Mouse (Mus musculus): ENCODE data around the gene Gm28374. TPM values are rescaled to one million over a fixed set of nuclear protein-coding genes. Genes with fewer than 3 reads are reported as not detected.
A peak's percentile ranks its signal among the peaks of the same experiment; 100 is the strongest.

Gene Gm28374
- total and polyA plus RNA-seq, 2 experiments: 0.20 to 0.46 TPM

- DNase-seq (ENCODE audit: extremely low read depth, low read depth, low spot score): no peak
- Histone ChIP-seq H3K36me3 (ENCODE audit: control insufficient read depth, insufficient read depth, low read length) (peaks cover 52% of the 10 kb centered on the region), H3K27me3 (ENCODE audit: control insufficient read depth, insufficient read depth, low read length) (no peaks in the 10 kb centered on the region), H3K4me3 (ENCODE audit: insufficient read depth, low read depth, low read length) (no peak overlapping the region), H3K27ac (replicated peaks; ENCODE audit: insufficient read depth, low read depth, low read length) (no peak overlapping the region), H3K4me1 (ENCODE audit: control insufficient read depth, insufficient read depth, low read length) (peaks cover 23% of the 10 kb centered on the region), H3K79me2 (ENCODE audit: control insufficient read depth, insufficient read depth, low read length) (peaks cover 18% of the 10 kb centered on the region; the same call in 1 of the 2 replicates), H3K9ac (ENCODE audit: low read depth, low read length) (no peak overlapping the region)
- WGBS: 72% methylated on average over 7 of the region's 7 CpGs
- no peak for TF ChIP-seq POLR2A (IDR thresholded peaks at IDR 0.05; ENCODE audit: extremely low read depth, insufficient read depth, low read length)
- TF ChIP-seq CTCF (IDR thresholded peaks at IDR 0.05; ENCODE audit: low read depth, low read length): no peak
Measured at GRCm38 (mm10) chr19:6052516-6052915, 29.5 kb downstream of the Gm28374 start.

- H3K4me3 ChIP-seq (ENCODE audit: insufficient read depth, low read depth, low read length): no peak overlapping the region
- no peak overlapping the region for H3K27ac ChIP-seq (replicated peaks; ENCODE audit: insufficient read depth, low read depth, low read length)
- no peaks in the 10 kb centered on the region for H3K27me3 ChIP-seq (ENCODE audit: control insufficient read depth, insufficient read depth, low read length)
- DNase-seq (ENCODE audit: extremely low read depth, low read depth, low spot score): no peak
- peaks cover 40% of the 10 kb centered on the region for H3K36me3 ChIP-seq (ENCODE audit: control insufficient read depth, insufficient read depth, low read length)
- WGBS: 79% methylated on average over 11 of the region's 11 CpGs
- H3K79me2 ChIP-seq (ENCODE audit: control insufficient read depth, insufficient read depth, low read length): peaks cover 25% of the 10 kb centered on the region; the same call in 1 of the 2 replicates
- H3K9ac ChIP-seq (ENCODE audit: low read depth, low read length): no peak overlapping the region
- TF ChIP-seq CTCF (IDR thresholded peaks at IDR 0.05; ENCODE audit: low read depth, low read length): no peak
- peaks cover 22% of the 10 kb centered on the region for H3K4me1 ChIP-seq (ENCODE audit: control insufficient read depth, insufficient read depth, low read length)
Measured at GRCm38 (mm10) chr19:6048681-6049410, 33.2 kb downstream of the Gm28374 start.

- H3K27me3 ChIP-seq (ENCODE audit: control insufficient read depth, insufficient read depth, low read length): no peaks in the 10 kb centered on the region
- 52% methylated on average over 8 of the region's 8 CpGs for WGBS
- peak overlapping the region; percentile 88; the same call in 1 of the 2 replicates for H3K27ac ChIP-seq (replicated peaks; ENCODE audit: insufficient read depth, low read depth, low read length)
- H3K4me3 ChIP-seq (ENCODE audit: insufficient read depth, low read depth, low read length): peak overlapping the region; percentile 69
- DNase-seq (ENCODE audit: extremely low read depth, low read depth, low spot score): no peak
- TF ChIP-seq CTCF (IDR thresholded peaks at IDR 0.05; ENCODE audit: low read depth, low read length) (no peak), POLR2A (IDR thresholded peaks at IDR 0.05; ENCODE audit: extremely low read depth, insufficient read depth, low read length) (no peak)
- peaks cover 32% of the 10 kb centered on the region for H3K36me3 ChIP-seq (ENCODE audit: control insufficient read depth, insufficient read depth, low read length)
- H3K4me1 ChIP-seq (ENCODE audit: control insufficient read depth, insufficient read depth, low read length): peaks cover 22% of the 10 kb centered on the region
- peaks cover 25% of the 10 kb centered on the region; the same call in 1 of the 2 replicates for H3K79me2 ChIP-seq (ENCODE audit: control insufficient read depth, insufficient read depth, low read length)
- H3K9ac ChIP-seq (ENCODE audit: low read depth, low read length): peak overlapping the region; percentile 78
Measured at GRCm38 (mm10) chr19:6047899-6048166, 34.2 kb downstream of the Gm28374 start.

- Histone ChIP-seq H3K27ac (replicated peaks; ENCODE audit: insufficient read depth, low read depth, low read length) (peak overlapping the region; percentile 88), H3K4me3 (ENCODE audit: insufficient read depth, low read depth, low read length) (peak overlapping the region; percentile 69), H3K27me3 (ENCODE audit: control insufficient read depth, insufficient read depth, low read length) (no peaks in the 10 kb centered on the region), H3K36me3 (ENCODE audit: control insufficient read depth, insufficient read depth, low read length) (peaks cover 27% of the 10 kb centered on the region), H3K9ac (ENCODE audit: low read depth, low read length) (peak overlapping the region; percentile 78), H3K4me1 (ENCODE audit: control insufficient read depth, insufficient read depth, low read length) (peaks cover 22% of the 10 kb centered on the region), H3K79me2 (ENCODE audit: control insufficient read depth, insufficient read depth, low read length) (peaks cover 25% of the 10 kb centered on the region; the same call in 1 of the 2 replicates)
- no peak for DNase-seq (ENCODE audit: extremely low read depth, low read depth, low spot score)
- TF ChIP-seq POLR2A (IDR thresholded peaks at IDR 0.05; ENCODE audit: extremely low read depth, insufficient read depth, low read length) (no peak), CTCF (IDR thresholded peaks at IDR 0.05; ENCODE audit: low read depth, low read length) (no peak)
- WGBS: 1% methylated on average over 42 of the region's 44 CpGs
Measured at GRCm38 (mm10) chr19:6047154-6047898, 34.7 kb downstream of the Gm28374 start.

- under 1% methylated on average over 65 of the region's 65 CpGs for WGBS
Measured at GRCm38 (mm10) chr19:6046294-6047153, 35.5 kb downstream of the Gm28374 start, which contains the start of gene Syvn1. Syvn1 (plus strand) TSS chr19:6046576.

More at GRCm38 (mm10) chr19:6046294-6047153, 35.5 kb downstream of the Gm28374 start, which contains the start of gene Syvn1:
- no peaks in the 10 kb centered on the region for H3K27me3 ChIP-seq (ENCODE audit: control insufficient read depth, insufficient read depth, low read length)
- H3K27ac ChIP-seq (replicated peaks; ENCODE audit: insufficient read depth, low read depth, low read length): peak within 1 kb of the TSS; percentile 100
- peaks cover 25% of the 10 kb centered on the region; the same call in 1 of the 2 replicates for H3K79me2 ChIP-seq (ENCODE audit: control insufficient read depth, insufficient read depth, low read length)
- DNase-seq (ENCODE audit: extremely low read depth, low read depth, low spot score): peak; percentile 95
- peak within 1 kb of the TSS; percentile 69 for H3K4me3 ChIP-seq (ENCODE audit: insufficient read depth, low read depth, low read length)
- peak within 1 kb of the TSS; percentile 91 for H3K9ac ChIP-seq (ENCODE audit: low read depth, low read length)
- TF ChIP-seq CTCF (IDR thresholded peaks at IDR 0.05; ENCODE audit: low read depth, low read length): no peak
- TF ChIP-seq POLR2A (IDR thresholded peaks at IDR 0.05; ENCODE audit: extremely low read depth, insufficient read depth, low read length): peak; percentile 75
- H3K36me3 ChIP-seq (ENCODE audit: control insufficient read depth, insufficient read depth, low read length): peaks cover 20% of the 10 kb centered on the region; the same call in 1 of the 2 replicates
- peaks cover 30% of the 10 kb centered on the region for H3K4me1 ChIP-seq (ENCODE audit: control insufficient read depth, insufficient read depth, low read length)
